Mouse (Mus musculus) thymus, adult 2 months (tissue): Measurements from ENCODE around the gene Nsl1. TPM values are rescaled to one million over a fixed set of nuclear protein-coding genes. Genes with fewer than 3 reads are reported as not detected.
A peak's percentile ranks its signal among the peaks of the same experiment; 100 is the strongest.
"Not testable (repeated sequence)": the region's sequence is repeated elsewhere in the genome, so short reads cannot be mapped to it uniquely, and the experiment has no call there.

Source experiments
- DNase-seq: peaks from one replicate; pipeline ENCODE4 v3.0.0; 2021
- H3K27ac ChIP-seq: fragments of 200-500 bp; 2 replicates; pipeline ENCODE4 v1.5.1; 2012; ENCODE audit warnings: low read length, control low read depth; ENCODE audit not compliant: control insufficient read depth, insufficient read depth
- H3K27me3 ChIP-seq: fragments of 200-500 bp; 2 replicates; pipeline ENCODE4 v1.6.1; 2012; ENCODE audit warnings: mild to moderate bottlenecking, low read length, moderate library complexity, mixed read lengths; ENCODE audit not compliant: control insufficient read depth, insufficient read depth
- H3K36me3 ChIP-seq: fragments of 200-500 bp; 2 replicates; pipeline ENCODE4 v1.6.1; 2012; ENCODE audit warnings: mild to moderate bottlenecking, low read length, moderate library complexity; ENCODE audit not compliant: control insufficient read depth, insufficient read depth
- H3K4me1 ChIP-seq: fragments of 200-500 bp; replicated peaks from 2 replicates; pipeline ENCODE4 v1.6.1; 2012; ENCODE audit warnings: low read length; ENCODE audit not compliant: control insufficient read depth, insufficient read depth
- H3K4me3 ChIP-seq: fragments of 200-500 bp; 2 replicates; pipeline ENCODE4 v1.5.1; 2012; ENCODE audit warnings: mild to moderate bottlenecking, low read length, control low read depth, moderate library complexity; ENCODE audit not compliant: control insufficient read depth, insufficient read depth
- CTCF ChIP-seq: fragments of 200-500 bp; IDR thresholded peaks from 2 replicates; pipeline ENCODE4 v1.5.1; 2012; ENCODE audit warnings: mild to moderate bottlenecking, control low read depth, low read length, moderate library complexity, borderline replicate concordance; ENCODE audit not compliant: control insufficient read depth, poor library complexity, insufficient read depth; ENCODE audit errors: extremely low read depth
- POLR2A ChIP-seq: fragments of 200-500 bp; IDR thresholded peaks from 2 replicates; pipeline ENCODE4 v1.6.1; 2012; ENCODE audit warnings: mild to moderate bottlenecking, low read length, control low read depth, moderate library complexity; ENCODE audit not compliant: control insufficient read depth, poor library complexity, insufficient read depth; ENCODE audit errors: extremely low read depth
- WGBS: fragments of 180-500 bp; shearing (Covaris S2); methylation state at CpG from one replicate; pipeline ENCODE4 v1.1.7; 2018; 5-methylcytosine and 5-hydroxymethylcytosine counted together
- polyA plus RNA-seq: library from polyadenylated mRNA; depleted of rRNA; stranded (reverse); fragments of >200 nt; gene quantifications from 2 replicates; pipeline ENCODE4 v1.2.3, GENCODE M21; 2012; rRNA removed

Gene Nsl1
- 8.1 and 17.6 TPM in 2 replicates for polyA plus RNA-seq

- no peak within 1 kb of the TSS for H3K27ac ChIP-seq
- H3K4me1 ChIP-seq: 0 out of 2 replicates have a peak, but pooled peaks cover 2% of the 10 kb centered on the region
- DNase-seq: peak; percentile 92
- TF ChIP-seq POLR2A (no peak), CTCF (no peak)
- H3K4me3 ChIP-seq: peak within 1 kb of the TSS; percentile 67
- no peaks in the 10 kb centered on the region for H3K36me3 ChIP-seq
- WGBS: under 1% methylated on average over 56 of the region's 56 CpGs
- H3K27me3 ChIP-seq: no peaks in the 10 kb centered on the region
These were observed at the start of gene Nsl1, which contains the start of gene Tatdn3 for GRCm38 (mm10) chr1:191062781-191063485. Gene Nsl1 (plus strand): TSS chr1:191063012. Gene Tatdn3 (minus strand): TSS chr1:191062932.

- peaks cover 15% of the 10 kb centered on the region for H3K36me3 ChIP-seq
- TF ChIP-seq POLR2A: no peak
- no peak for TF ChIP-seq CTCF
- no peak overlapping the region for H3K4me3 ChIP-seq
- peaks cover 2% of the 10 kb centered on the region for H3K4me1 ChIP-seq
- H3K27me3 ChIP-seq: no peaks in the 10 kb centered on the region
- no peak for DNase-seq
- WGBS: 95% methylated on average over 3 of the region's 3 CpGs
- no peak overlapping the region for H3K27ac ChIP-seq
These were observed 48.5 kb upstream of the Nsl1 start for GRCm38 (mm10) chr1:191014271-191014670.

GRCm38 (mm10) chr1:191019803-191020202 is 43.0 kb upstream of the Nsl1 start:
- Histone ChIP-seq H3K4me3 (no peak overlapping the region), H3K36me3 (no peaks in the 10 kb centered on the region), H3K27ac (no peak overlapping the region), H3K4me1 (peaks cover 6% of the 10 kb centered on the region), H3K27me3 (no peaks in the 10 kb centered on the region)
- DNase-seq: peak; percentile 23
- WGBS: 7% methylated on average over 5 of the region's 5 CpGs
- TF ChIP-seq POLR2A: no peak
- TF ChIP-seq CTCF: no peak

- no peak for DNase-seq
- 77% methylated on average over 3 of the region's 3 CpGs for WGBS
These were observed 42.4 kb upstream of the Nsl1 start for GRCm38 (mm10) chr1:191020217-191020924.

GRCm38 (mm10) chr1:191021016-191021415 is 41.8 kb upstream of the Nsl1 start:
- no peaks in the 10 kb centered on the region for H3K36me3 ChIP-seq
- no peak overlapping the region for H3K4me3 ChIP-seq
- peaks cover 13% of the 10 kb centered on the region for H3K4me1 ChIP-seq
- no peak for DNase-seq
- WGBS: 96% methylated on average over 7 of the region's 7 CpGs
- no peak for TF ChIP-seq CTCF
- no peak for TF ChIP-seq POLR2A
- no peak overlapping the region for H3K27ac ChIP-seq
- no peaks in the 10 kb centered on the region for H3K27me3 ChIP-seq

More at GRCm38 (mm10) chr1:191020217-191020924, 42.4 kb upstream of the Nsl1 start:
- no peak overlapping the region for H3K4me3 ChIP-seq
- TF ChIP-seq CTCF (no peak), POLR2A (no peak)
- no peaks in the 10 kb centered on the region for H3K36me3 ChIP-seq
- peak overlapping the region; percentile 33; the same call in 1 of the 2 replicates for H3K27ac ChIP-seq
- no peaks in the 10 kb centered on the region for H3K27me3 ChIP-seq
- peaks cover 12% of the 10 kb centered on the region for H3K4me1 ChIP-seq

GRCm38 (mm10) chr1:191023140-191023539 is 39.7 kb upstream of the Nsl1 start:
- 89% methylated on average over 2 of the region's 2 CpGs for WGBS
- no peaks in the 10 kb centered on the region for H3K36me3 ChIP-seq
- no peaks in the 10 kb centered on the region for H3K27me3 ChIP-seq
- no peak overlapping the region for H3K4me3 ChIP-seq
- peaks cover 19% of the 10 kb centered on the region for H3K4me1 ChIP-seq
- no peak overlapping the region for H3K27ac ChIP-seq
- DNase-seq: no peak
- TF ChIP-seq POLR2A (no peak), CTCF (no peak)

- not testable (repeated sequence) for H3K36me3 ChIP-seq, H3K27ac ChIP-seq, H3K27me3 ChIP-seq, H3K4me3 ChIP-seq, DNase-seq
- 96% methylated on average over 6 of the region's 6 CpGs for WGBS
- peaks cover 19% of the 10 kb centered on the region for H3K4me1 ChIP-seq
These were observed 39.0 kb upstream of the Nsl1 start for GRCm38 (mm10) chr1:191023806-191024205.
